Mouse (Mus musculus): Measurements from ENCODE around the gene Has1.

GRCm38 (mm10) chr17:17866801-17867469 lies 11.9 kb upstream of the Has1 start:
- no peak for TF ChIP-seq ZNF384 (IDR thresholded peaks at IDR 0.05; ENCODE audit: low read depth, low read length)
- TF ChIP-seq CTCF (conservative IDR thresholded peaks at IDR 0.05 in 1 of 2, IDR thresholded peaks at IDR 0.05 in 1 of 2; ENCODE audit: low read depth in 2 of 2, low read length in 2 of 2): no peak
- no peak for TF ChIP-seq HCFC1 (IDR thresholded peaks at IDR 0.05; ENCODE audit: low read depth, low read length)
- TF ChIP-seq GABPA (IDR thresholded peaks at IDR 0.05; ENCODE audit: insufficient replicate concordance, low read depth, low read length): no peak
- no peak for TF ChIP-seq EP300 (IDR thresholded peaks at IDR 0.05; ENCODE audit: low read length)
- no peak for TF ChIP-seq NELFE (IDR thresholded peaks at IDR 0.05; ENCODE audit: low read depth, low read length)

All from CH12.LX (cell line).